Mouse (Mus musculus) forebrain, embryonic 13.5 days (tissue): ENCODE data around the gene Adcy2. TPM values are rescaled to one million over a fixed set of nuclear protein-coding genes. Genes with fewer than 3 reads are reported as not detected.

Experiments
- ATAC-seq: fragments of 200-750 bp; cut with Nextera tagmentation; 2 replicates; pipeline ENCODE4 v1.8.0; 2017
- H3K27ac ChIP-seq: fragments of 300-500 bp; sonication (generic); 2 replicates; pipeline ENCODE4 v1.5.1; 2015; ENCODE audit warnings: inconsistent platforms, mild to moderate bottlenecking, moderate library complexity
- H3K27me3 ChIP-seq: fragments of 300-500 bp; sonication (generic); 2 replicates; pipeline ENCODE4 v1.6.1; 2015; ENCODE audit warnings: mild to moderate bottlenecking, inconsistent platforms
- H3K36me3 ChIP-seq: fragments of 300-500 bp; sonication (generic); 2 replicates; pipeline ENCODE4 v1.6.1; 2015; ENCODE audit warnings: mild to moderate bottlenecking, inconsistent platforms; ENCODE audit not compliant: poor library complexity, severe bottlenecking
- H3K4me1 ChIP-seq: fragments of 300-500 bp; sonication (generic); 2 replicates; pipeline ENCODE4 v1.6.1; 2015; ENCODE audit warnings: inconsistent platforms
- H3K4me2 ChIP-seq: fragments of 300-500 bp; sonication (generic); 2 replicates; pipeline ENCODE4 v1.6.1; 2015; ENCODE audit warnings: inconsistent platforms, mild to moderate bottlenecking, moderate library complexity
- H3K4me3 ChIP-seq: fragments of 300-500 bp; sonication (generic); 2 replicates; pipeline ENCODE4 v1.5.1; 2015; ENCODE audit warnings: mild to moderate bottlenecking, inconsistent platforms
- H3K9ac ChIP-seq: fragments of 300-500 bp; sonication (generic); 2 replicates; pipeline ENCODE4 v1.6.1; 2015; ENCODE audit warnings: mild to moderate bottlenecking, inconsistent platforms
- H3K9me3 ChIP-seq: fragments of 300-500 bp; sonication (generic); replicated peaks from 2 replicates; pipeline ENCODE4 v1.6.1; 2016; ENCODE audit warnings: inconsistent platforms
- WGBS: fragments of 180-500 bp; shearing (Covaris S2); methylation state at CpG from one replicate; pipeline ENCODE4 v1.1.7; 2015; 5-methylcytosine and 5-hydroxymethylcytosine counted together
- polyA plus RNA-seq: library from polyadenylated mRNA; unstranded; fragments of >200 nt; fragmentation: Nextera tagmentation; extraction: Ambion mirVana; gene quantifications from 2 replicates; pipeline ENCODE4 v1.2.1, GENCODE M21; 2015

Adcy2 gene
- polyA plus RNA-seq, 1 experiment from 2014 or later = 1.2 TPM

DNA sequence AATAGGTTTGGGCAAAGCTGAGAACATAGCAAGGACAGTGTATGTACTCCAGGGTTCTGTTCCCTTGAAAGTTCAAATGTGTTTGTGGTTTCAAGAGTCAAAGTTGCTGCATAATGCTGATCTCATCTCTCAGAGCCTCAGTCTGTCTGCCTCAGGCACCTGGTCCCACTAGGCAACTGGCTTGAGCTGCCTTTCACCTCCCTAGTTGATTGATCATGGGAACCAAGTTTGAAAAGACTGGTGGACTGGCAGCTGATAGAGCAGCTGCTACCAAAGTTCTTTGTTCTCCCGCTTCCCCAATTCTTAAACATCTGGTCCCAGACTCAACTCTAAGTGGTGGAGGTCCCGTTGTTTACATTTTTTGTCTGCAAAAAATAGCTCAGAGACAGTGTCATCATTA is 56.6 kb downstream of the Adcy2 start:
- H3K36me3 ChIP-seq = no peaks in the 10 kb centered on the region
- no peak for ATAC-seq
- H3K4me1 ChIP-seq = no peaks in the 10 kb centered on the region
- no peak overlapping the region for H3K9ac ChIP-seq
- no peaks in the 10 kb centered on the region for H3K27me3 ChIP-seq
- 68% methylated on average over 2 of the region's 2 CpGs for WGBS
- H3K4me3 ChIP-seq = no peak overlapping the region
- H3K9me3 ChIP-seq = no peaks in the 10 kb centered on the region
- no peak overlapping the region for H3K4me2 ChIP-seq
- H3K27ac ChIP-seq = no peak overlapping the region

- Histone ChIP-seq H3K9me3 (no peaks in the 10 kb centered on the region), H3K4me1 (no peaks in the 10 kb centered on the region), H3K36me3 (no peaks in the 10 kb centered on the region), H3K27ac (no peak overlapping the region), H3K4me3 (no peak overlapping the region), H3K9ac (no peak overlapping the region), H3K4me2 (no peak overlapping the region), H3K27me3 (no peaks in the 10 kb centered on the region)
- ATAC-seq = no peak
- 94% methylated on average over 1 of the region's 1 CpGs for WGBS
These were observed 57.9 kb downstream of the Adcy2 start for GRCm38 (mm10) chr13:68941429-68941828.

- Histone ChIP-seq H3K4me2 (no peak overlapping the region), H3K27ac (no peak overlapping the region), H3K9ac (no peak overlapping the region), H3K9me3 (no peaks in the 10 kb centered on the region), H3K4me1 (no peaks in the 10 kb centered on the region), H3K36me3 (no peaks in the 10 kb centered on the region), H3K27me3 (no peaks in the 10 kb centered on the region), H3K4me3 (no peak overlapping the region)
- ATAC-seq = no peak
- WGBS = 63% methylated on average over 1 of the region's 1 CpGs
These were observed 67.1 kb downstream of the Adcy2 start for GRCm38 (mm10) chr13:68932283-68932647.

DNA sequence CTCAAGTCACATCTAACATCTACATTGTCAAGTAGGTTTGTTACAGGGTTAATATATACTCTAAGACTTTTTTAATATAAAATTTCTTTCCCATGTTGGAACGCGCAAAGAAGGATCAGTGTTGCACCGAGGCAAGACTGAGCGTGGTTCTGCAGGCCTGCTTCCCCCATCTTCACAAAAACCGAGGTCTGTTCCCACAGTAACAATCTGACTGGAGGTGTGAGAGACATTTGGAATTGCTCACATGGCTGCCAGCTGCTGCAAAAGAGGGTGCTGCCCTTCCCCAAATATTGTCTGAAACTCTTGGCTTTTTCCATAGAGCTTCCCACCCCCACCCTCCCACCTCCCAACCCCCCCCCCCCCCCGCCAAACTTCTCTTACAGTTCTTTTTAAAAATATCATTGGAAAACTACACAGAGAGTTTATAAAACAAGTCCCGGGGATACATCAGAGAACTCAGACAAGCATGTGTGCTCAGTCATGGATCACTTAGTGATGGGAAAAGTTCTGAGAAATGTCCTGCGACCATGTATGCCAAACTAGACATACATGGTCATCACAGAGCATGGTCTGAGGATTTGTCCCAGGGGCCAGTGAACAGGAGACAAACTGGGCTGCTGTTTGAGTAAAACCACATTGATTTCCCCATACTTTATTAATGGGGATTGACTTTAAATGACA is 67.6 kb downstream of the Adcy2 start:
- H3K4me1 ChIP-seq = no peaks in the 10 kb centered on the region
- H3K9ac ChIP-seq = no peak overlapping the region
- ATAC-seq = no peak
- no peak overlapping the region for H3K27ac ChIP-seq
- H3K36me3 ChIP-seq = no peaks in the 10 kb centered on the region
- no peaks in the 10 kb centered on the region for H3K27me3 ChIP-seq
- H3K4me3 ChIP-seq = no peak overlapping the region
- WGBS = 86% methylated on average over 8 of the region's 8 CpGs
- H3K4me2 ChIP-seq = no peak overlapping the region
- no peaks in the 10 kb centered on the region for H3K9me3 ChIP-seq

GRCm38 (mm10) chr13:68928469-68928868 is 70.9 kb downstream of the Adcy2 start:
- Histone ChIP-seq H3K4me1 (no peaks in the 10 kb centered on the region), H3K9me3 (no peaks in the 10 kb centered on the region), H3K4me2 (no peak overlapping the region), H3K4me3 (no peak overlapping the region), H3K9ac (no peak overlapping the region), H3K27me3 (no peaks in the 10 kb centered on the region), H3K27ac (no peak overlapping the region), H3K36me3 (no peaks in the 10 kb centered on the region)
- no peak for ATAC-seq
- WGBS = 87% methylated on average over 6 of the region's 6 CpGs

DNA sequence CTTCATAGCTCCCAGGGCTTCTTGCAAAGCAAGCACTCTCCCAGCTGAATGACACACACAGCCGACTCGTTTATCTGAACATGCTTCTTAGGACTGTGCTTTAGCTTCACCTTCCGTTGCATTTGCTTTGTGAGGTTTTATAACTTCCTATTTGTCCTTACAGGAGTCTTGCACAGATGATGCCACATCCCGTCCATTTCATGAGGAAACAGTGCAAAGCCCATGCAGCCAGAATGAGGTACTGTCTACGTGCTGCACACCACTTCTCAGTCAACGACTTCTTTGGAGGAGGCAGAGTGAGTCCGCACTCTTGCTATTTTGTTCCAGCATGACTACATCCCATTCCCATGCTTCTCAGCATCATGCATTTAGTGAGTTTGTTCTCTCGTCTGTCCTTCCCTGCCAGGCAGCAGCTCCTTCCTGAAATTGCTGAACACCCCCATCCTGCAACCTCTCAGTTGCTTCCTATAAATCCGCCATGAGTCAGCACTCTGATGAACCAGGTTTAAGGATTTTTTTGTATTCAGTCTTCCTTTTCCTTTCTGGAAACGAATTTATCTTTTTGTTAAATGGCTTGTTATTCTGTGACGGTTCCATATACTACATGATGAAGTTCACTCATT is 85.6 kb downstream of the Adcy2 start:
- Histone ChIP-seq H3K4me3 (no peak overlapping the region), H3K9me3 (no peaks in the 10 kb centered on the region), H3K9ac (no peak overlapping the region), H3K27ac (no peak overlapping the region), H3K27me3 (no peaks in the 10 kb centered on the region), H3K36me3 (no peaks in the 10 kb centered on the region), H3K4me2 (no peak overlapping the region), H3K4me1 (no peaks in the 10 kb centered on the region)
- no peak for ATAC-seq
- WGBS = 89% methylated on average over 11 of the region's 11 CpGs

DNA sequence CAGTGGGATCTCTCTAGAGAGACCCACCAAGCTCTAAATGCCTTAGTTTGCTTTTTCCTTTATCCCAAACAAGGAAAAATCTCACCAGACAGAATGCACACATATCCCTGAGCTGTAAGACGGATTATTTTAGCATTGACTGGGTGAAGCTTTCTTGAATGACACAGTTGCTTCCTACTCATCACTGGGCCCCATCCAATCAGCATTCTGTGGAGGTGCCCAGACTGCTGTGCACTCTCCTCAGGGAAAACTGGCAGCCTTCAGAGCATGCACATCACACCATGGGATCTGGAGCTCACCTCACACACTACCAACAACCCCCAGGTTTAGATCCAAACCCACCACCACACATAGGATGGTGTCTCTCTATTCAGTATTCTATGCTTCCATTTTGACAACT is 92.7 kb downstream of the Adcy2 start:
- no peak for ATAC-seq
- Histone ChIP-seq H3K36me3 (no peaks in the 10 kb centered on the region), H3K4me3 (no peak overlapping the region), H3K27ac (no peak overlapping the region), H3K4me2 (no peak overlapping the region), H3K4me1 (no peaks in the 10 kb centered on the region), H3K9me3 (no peaks in the 10 kb centered on the region), H3K27me3 (no peaks in the 10 kb centered on the region), H3K9ac (no peak overlapping the region)
- WGBS = 63% methylated on average over 1 of the region's 1 CpGs

DNA sequence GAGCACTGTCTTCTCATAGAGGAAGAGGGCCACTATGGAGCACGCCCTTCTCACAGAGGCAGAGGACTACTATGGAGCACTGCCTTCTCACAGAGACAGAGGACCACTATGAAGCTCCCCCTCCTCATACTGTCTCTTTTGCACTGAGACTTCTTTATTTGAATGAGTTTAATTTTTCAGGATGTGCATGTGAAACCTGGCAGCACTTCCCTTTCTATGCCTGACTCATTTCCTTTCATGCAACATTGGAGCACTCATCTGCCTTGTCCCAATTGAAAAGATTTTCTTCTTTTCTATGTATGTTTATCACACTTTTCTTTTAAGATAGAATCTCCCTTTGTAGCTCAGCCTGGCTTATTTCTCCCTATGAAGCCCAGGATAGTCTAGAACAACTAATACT is 96.6 kb downstream of the Adcy2 start:
- WGBS = 81% methylated on average over 1 of the region's 1 CpGs
- no peaks in the 10 kb centered on the region for H3K9me3 ChIP-seq

DNA sequence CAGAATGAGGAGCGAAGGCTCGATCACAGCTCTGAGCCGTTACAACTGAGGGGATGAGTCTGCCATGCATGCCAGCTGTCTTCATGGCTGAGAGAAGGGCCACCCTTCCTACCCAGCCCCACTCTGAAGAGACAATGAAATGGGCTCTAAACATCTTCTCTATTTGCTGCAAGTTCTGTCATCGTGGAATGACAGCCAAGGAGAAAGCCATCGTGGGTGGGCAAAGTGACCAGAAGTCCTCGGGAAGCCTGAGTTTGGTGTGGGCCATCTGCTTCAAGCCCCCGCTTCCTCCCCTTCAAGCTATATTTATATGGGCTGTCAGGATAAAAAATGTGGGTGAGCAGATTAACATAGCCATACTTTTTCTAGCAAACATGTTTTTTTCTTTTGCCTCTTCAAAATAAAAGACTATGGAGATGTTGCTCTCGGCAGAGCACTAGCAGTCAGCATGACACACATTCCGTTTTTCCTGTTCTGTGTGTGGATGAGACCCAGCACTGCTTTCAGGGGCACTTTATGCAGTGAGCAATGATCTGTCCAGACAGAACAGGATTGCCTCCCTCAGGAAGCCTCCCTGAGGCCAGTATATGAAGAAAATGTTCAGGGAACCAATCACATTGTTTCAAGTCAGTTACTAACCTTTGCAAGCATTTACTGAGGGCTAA is 109.3 kb downstream of the Adcy2 start:
- H3K4me3 ChIP-seq = no peak overlapping the region
- no peaks in the 10 kb centered on the region for H3K4me1 ChIP-seq
- ATAC-seq = no peak
- no peak overlapping the region for H3K9ac ChIP-seq
- WGBS = 92% methylated on average over 9 of the region's 9 CpGs
- no peaks in the 10 kb centered on the region for H3K9me3 ChIP-seq
- H3K4me2 ChIP-seq = no peak overlapping the region
- H3K27ac ChIP-seq = no peak overlapping the region
- H3K27me3 ChIP-seq = no peaks in the 10 kb centered on the region
- no peaks in the 10 kb centered on the region for H3K36me3 ChIP-seq

More for the DNA sequence above, 96.6 kb downstream of the Adcy2 start:
- no peak for ATAC-seq
- Histone ChIP-seq H3K4me2 (no peak overlapping the region), H3K36me3 (no peaks in the 10 kb centered on the region), H3K9ac (no peak overlapping the region), H3K4me3 (no peak overlapping the region), H3K4me1 (no peaks in the 10 kb centered on the region), H3K27me3 (no peaks in the 10 kb centered on the region), H3K27ac (no peak overlapping the region)

DNA sequence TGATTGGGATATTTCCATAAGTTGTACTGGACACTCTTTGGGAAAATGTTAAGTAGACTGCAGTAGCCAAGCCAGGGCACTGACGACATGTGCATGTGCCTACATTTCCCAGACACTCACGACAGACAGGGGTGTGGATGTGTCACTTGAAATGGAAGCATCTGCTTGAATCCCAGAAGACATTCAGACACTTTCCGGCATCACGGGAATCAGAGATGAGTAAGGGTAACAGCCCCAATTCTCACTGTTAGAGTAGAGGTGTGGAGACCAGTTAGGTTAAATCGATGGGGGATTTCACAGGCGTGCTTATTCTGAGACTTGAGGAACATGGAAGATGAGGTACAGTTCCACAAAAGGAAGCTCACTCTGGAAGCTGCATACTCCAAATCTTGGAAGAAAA is 130.6 kb downstream of the Adcy2 start:
- ATAC-seq = no peak
- Histone ChIP-seq H3K27me3 (no peaks in the 10 kb centered on the region), H3K4me2 (no peak overlapping the region), H3K36me3 (no peaks in the 10 kb centered on the region), H3K4me3 (no peak overlapping the region), H3K9me3 (no peaks in the 10 kb centered on the region), H3K4me1 (no peaks in the 10 kb centered on the region), H3K27ac (no peak overlapping the region), H3K9ac (no peak overlapping the region)
- WGBS = 89% methylated on average over 6 of the region's 6 CpGs

- ATAC-seq = peak; percentile 79; the same call in 1 of the 2 replicates
- WGBS = 60% methylated on average over 1 of the region's 1 CpGs
These were observed 131.2 kb downstream of the Adcy2 start for GRCm38 (mm10) chr13:68867940-68868655.

DNA sequence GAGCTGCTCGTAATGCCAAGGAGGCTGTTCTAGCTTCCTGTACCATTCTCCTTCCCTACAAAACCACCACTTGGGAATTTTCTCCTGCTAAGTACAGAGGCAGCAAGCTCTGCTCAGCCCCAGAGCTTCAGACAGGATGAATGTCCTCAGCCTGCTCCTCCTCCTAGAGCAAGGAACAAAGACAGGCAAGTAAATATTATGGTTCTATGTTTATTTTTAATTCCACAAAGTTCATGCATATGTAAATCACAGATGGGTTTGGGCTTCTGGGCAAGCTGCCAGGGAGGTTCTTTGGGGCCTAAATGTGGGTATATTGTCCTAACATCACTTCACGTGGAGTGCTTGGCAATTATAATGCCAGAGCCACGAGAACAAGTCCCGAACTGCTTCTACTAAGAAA is 139.3 kb downstream of the Adcy2 start:
- Histone ChIP-seq H3K4me3 (no peak overlapping the region), H3K9ac (no peak overlapping the region), H3K9me3 (no peaks in the 10 kb centered on the region), H3K4me2 (no peak overlapping the region), H3K27me3 (no peaks in the 10 kb centered on the region), H3K36me3 (no peaks in the 10 kb centered on the region), H3K4me1 (peaks cover 10% of the 10 kb centered on the region), H3K27ac (no peak overlapping the region)
- peak; percentile 45; the same call in 1 of the 2 replicates for ATAC-seq
- 29% methylated on average over 4 of the region's 4 CpGs for WGBS

More at GRCm38 (mm10) chr13:68867940-68868655, 131.2 kb downstream of the Adcy2 start:
- H3K9ac ChIP-seq = no peak overlapping the region
- H3K4me3 ChIP-seq = no peak overlapping the region
- no peak overlapping the region for H3K4me2 ChIP-seq
- no peaks in the 10 kb centered on the region for H3K4me1 ChIP-seq
- no peak overlapping the region for H3K27ac ChIP-seq
- no peaks in the 10 kb centered on the region for H3K9me3 ChIP-seq
- H3K27me3 ChIP-seq = no peaks in the 10 kb centered on the region
- H3K36me3 ChIP-seq = no peaks in the 10 kb centered on the region
